Mouse (Mus musculus): ENCODE measurements around the gene Purb. TPM values are rescaled to one million over a fixed set of nuclear protein-coding genes. Genes with fewer than 3 reads are reported as not detected.
"Not testable (repeated sequence)": the region's sequence is repeated elsewhere in the genome, so short reads cannot be mapped to it uniquely, and the experiment has no call there.

Gene Purb
- polyA plus RNA-seq, 1 experiment from 2014 or later: 8.7 TPM

- H3K4me1 ChIP-seq (ENCODE audit: control insufficient read depth, insufficient read depth, low read length): peaks cover 7% of the 10 kb centered on the region
- H3K27me3 ChIP-seq (replicated peaks; ENCODE audit: control insufficient read depth, insufficient read depth, low read length): no peaks in the 10 kb centered on the region
- peaks cover 12% of the 10 kb centered on the region for H3K36me3 ChIP-seq (ENCODE audit: control insufficient read depth, insufficient read depth, low read length)
- WGBS: 50% methylated on average over 4 of the region's 4 CpGs
- H3K9ac ChIP-seq (ENCODE audit: low read length): peak overlapping the region; percentile 87
- no peak for DNase-seq (ENCODE audit: low spot score)
- peak overlapping the region; percentile 74 for H3K4me3 ChIP-seq (ENCODE audit: low read depth, low read length)
- ATAC-seq: no peak
- H3K9me3 ChIP-seq (replicated peaks; ENCODE audit: control insufficient read depth, low read length): no peaks in the 10 kb centered on the region
- H3K27ac ChIP-seq (ENCODE audit: low read depth, low read length): no peak overlapping the region
- H3K4me2 ChIP-seq (ENCODE audit: low read length): peak overlapping the region; percentile 69
Measured at GRCm38 (mm10) chr11:6443102-6443501, 32.6 kb downstream of the Purb start.

GRCm38 (mm10) chr11:6442566-6442965 lies 33.2 kb downstream of the Purb start:
- Histone ChIP-seq H3K27ac (ENCODE audit: low read depth, low read length) (no peak overlapping the region), H3K9ac (ENCODE audit: low read length) (no peak overlapping the region), H3K4me1 (ENCODE audit: control insufficient read depth, insufficient read depth, low read length) (peaks cover 7% of the 10 kb centered on the region), H3K4me2 (ENCODE audit: low read length) (peak overlapping the region; percentile 69; the same call in 1 of the 2 replicates), H3K4me3 (ENCODE audit: low read depth, low read length) (no peak overlapping the region), H3K36me3 (ENCODE audit: control insufficient read depth, insufficient read depth, low read length) (peaks cover 17% of the 10 kb centered on the region), H3K27me3 (replicated peaks; ENCODE audit: control insufficient read depth, insufficient read depth, low read length) (no peaks in the 10 kb centered on the region), H3K9me3 (replicated peaks; ENCODE audit: control insufficient read depth, low read length) (no peaks in the 10 kb centered on the region)
- WGBS: 95% methylated on average over 4 of the region's 4 CpGs
- DNase-seq (ENCODE audit: low spot score) (no peak), ATAC-seq (no peak)

- Histone ChIP-seq H3K36me3 (ENCODE audit: control insufficient read depth, insufficient read depth, low read length) (peaks cover 38% of the 10 kb centered on the region), H3K27me3 (replicated peaks; ENCODE audit: control insufficient read depth, insufficient read depth, low read length) (no peaks in the 10 kb centered on the region), H3K27ac (ENCODE audit: low read depth, low read length) (no peak overlapping the region), H3K4me2 (ENCODE audit: low read length) (no peak overlapping the region), H3K4me1 (ENCODE audit: control insufficient read depth, insufficient read depth, low read length) (peaks cover 7% of the 10 kb centered on the region), H3K9me3 (replicated peaks; ENCODE audit: control insufficient read depth, low read length) (no peaks in the 10 kb centered on the region), H3K9ac (ENCODE audit: low read length) (no peak overlapping the region), H3K4me3 (ENCODE audit: low read depth, low read length) (no peak overlapping the region)
- no peak for DNase-seq (ENCODE audit: low spot score)
- WGBS: 96% methylated on average over 4 of the region's 4 CpGs
- no peak for ATAC-seq
Measured at GRCm38 (mm10) chr11:6440171-6440570, 35.5 kb downstream of the Purb start.

- 95% methylated on average over 2 of the region's 2 CpGs for WGBS
- Histone ChIP-seq H3K4me2 (ENCODE audit: low read length) (no peak overlapping the region), H3K4me1 (ENCODE audit: control insufficient read depth, insufficient read depth, low read length) (no peaks in the 10 kb centered on the region), H3K9ac (ENCODE audit: low read length) (no peak overlapping the region), H3K4me3 (ENCODE audit: low read depth, low read length) (no peak overlapping the region), H3K36me3 (ENCODE audit: control insufficient read depth, insufficient read depth, low read length) (peaks cover 62% of the 10 kb centered on the region), H3K9me3 (replicated peaks; ENCODE audit: control insufficient read depth, low read length) (no peaks in the 10 kb centered on the region), H3K27ac (ENCODE audit: low read depth, low read length) (no peak overlapping the region), H3K27me3 (replicated peaks; ENCODE audit: control insufficient read depth, insufficient read depth, low read length) (no peaks in the 10 kb centered on the region)
- no peak for ATAC-seq
- no peak for DNase-seq (ENCODE audit: low spot score)
Measured at GRCm38 (mm10) chr11:6437667-6438066, 38.0 kb downstream of the Purb start.

GRCm38 (mm10) chr11:6436442-6436841 lies 39.3 kb downstream of the Purb start:
- WGBS: 75% methylated on average over 8 of the region's 8 CpGs
- Histone ChIP-seq H3K27me3 (replicated peaks; ENCODE audit: control insufficient read depth, insufficient read depth, low read length) (no peaks in the 10 kb centered on the region), H3K4me1 (ENCODE audit: control insufficient read depth, insufficient read depth, low read length) (no peaks in the 10 kb centered on the region), H3K36me3 (ENCODE audit: control insufficient read depth, insufficient read depth, low read length) (peaks cover 74% of the 10 kb centered on the region), H3K27ac (ENCODE audit: low read depth, low read length) (no peak overlapping the region), H3K4me3 (ENCODE audit: low read depth, low read length) (no peak overlapping the region), H3K9me3 (replicated peaks; ENCODE audit: control insufficient read depth, low read length) (no peaks in the 10 kb centered on the region), H3K4me2 (ENCODE audit: low read length) (no peak overlapping the region), H3K9ac (ENCODE audit: low read length) (no peak overlapping the region)
- peak; percentile 72 for ATAC-seq
- peak; percentile 41 for DNase-seq (ENCODE audit: low spot score)

GRCm38 (mm10) chr11:6430186-6430585 lies 45.5 kb downstream of the Purb start:
- Histone ChIP-seq H3K27me3 (replicated peaks; ENCODE audit: control insufficient read depth, insufficient read depth, low read length) (no peaks in the 10 kb centered on the region), H3K36me3 (ENCODE audit: control insufficient read depth, insufficient read depth, low read length) (peaks cover 94% of the 10 kb centered on the region), H3K4me2 (ENCODE audit: low read length) (no peak overlapping the region), H3K27ac (ENCODE audit: low read depth, low read length) (no peak overlapping the region), H3K9me3 (replicated peaks; ENCODE audit: control insufficient read depth, low read length) (no peaks in the 10 kb centered on the region), H3K9ac (ENCODE audit: low read length) (no peak overlapping the region), H3K4me3 (ENCODE audit: low read depth, low read length) (no peak overlapping the region), H3K4me1 (ENCODE audit: control insufficient read depth, insufficient read depth, low read length) (no peaks in the 10 kb centered on the region)
- no peak for ATAC-seq
- 92% methylated on average over 7 of the region's 7 CpGs for WGBS
- no peak for DNase-seq (ENCODE audit: low spot score)

GRCm38 (mm10) chr11:6420722-6421350 lies 54.9 kb downstream of the Purb start:
- DNase-seq (ENCODE audit: low spot score): no peak
- no peak for ATAC-seq
- peaks cover 11% of the 10 kb centered on the region for H3K4me1 ChIP-seq (ENCODE audit: control insufficient read depth, insufficient read depth, low read length)
- H3K4me3 ChIP-seq (ENCODE audit: low read depth, low read length): no peak overlapping the region
- no peak overlapping the region for H3K27ac ChIP-seq (ENCODE audit: low read depth, low read length)
- no peak overlapping the region for H3K4me2 ChIP-seq (ENCODE audit: low read length)
- no peak overlapping the region for H3K9ac ChIP-seq (ENCODE audit: low read length)
- no peaks in the 10 kb centered on the region for H3K9me3 ChIP-seq (replicated peaks; ENCODE audit: control insufficient read depth, low read length)
- WGBS: 71% methylated on average over 2 of the region's 2 CpGs
- H3K36me3 ChIP-seq (ENCODE audit: control insufficient read depth, insufficient read depth, low read length): peaks cover 61% of the 10 kb centered on the region
- no peaks in the 10 kb centered on the region for H3K27me3 ChIP-seq (replicated peaks; ENCODE audit: control insufficient read depth, insufficient read depth, low read length)

GRCm38 (mm10) chr11:6420283-6420703 lies 55.4 kb downstream of the Purb start:
- Histone ChIP-seq H3K36me3 (ENCODE audit: control insufficient read depth, insufficient read depth, low read length) (peaks cover 58% of the 10 kb centered on the region), H3K4me2 (ENCODE audit: low read length) (no peak overlapping the region), H3K4me3 (ENCODE audit: low read depth, low read length) (no peak overlapping the region), H3K4me1 (ENCODE audit: control insufficient read depth, insufficient read depth, low read length) (peaks cover 11% of the 10 kb centered on the region), H3K9ac (ENCODE audit: low read length) (no peak overlapping the region), H3K9me3 (replicated peaks; ENCODE audit: control insufficient read depth, low read length) (no peaks in the 10 kb centered on the region), H3K27ac (ENCODE audit: low read depth, low read length) (no peak overlapping the region), H3K27me3 (replicated peaks; ENCODE audit: control insufficient read depth, insufficient read depth, low read length) (no peaks in the 10 kb centered on the region)
- ATAC-seq: no peak
- no peak for DNase-seq (ENCODE audit: low spot score)
- 15% methylated on average over 1 of the region's 1 CpGs for WGBS

- not testable (repeated sequence) for DNase-seq (ENCODE audit: low spot score); ATAC-seq; H3K4me3 ChIP-seq (ENCODE audit: low read depth, low read length); H3K4me2 ChIP-seq (ENCODE audit: low read length); H3K9me3 ChIP-seq (replicated peaks; ENCODE audit: control insufficient read depth, low read length); H3K9ac ChIP-seq (ENCODE audit: low read length); H3K27me3 ChIP-seq (replicated peaks; ENCODE audit: control insufficient read depth, insufficient read depth, low read length); H3K27ac ChIP-seq (ENCODE audit: low read depth, low read length)
- whole genome bisulfite sequencing: 50% methylated on average over 4 of the region's 4 CpGs
- Histone ChIP-seq H3K36me3 (ENCODE audit: control insufficient read depth, insufficient read depth, low read length) (peaks cover 49% of the 10 kb centered on the region), H3K4me1 (ENCODE audit: control insufficient read depth, insufficient read depth, low read length) (peaks cover 15% of the 10 kb centered on the region)
Measured at GRCm38 (mm10) chr11:6419156-6419555, 56.6 kb downstream of the Purb start.

All from forebrain, embryonic 14.5 days (tissue).